In genomic region chr17:86905297-86906135, GRCm38 (mm10) we compare ENCODE assay signal across 9 mouse cellular contexts. TPM values are rescaled to one million over a fixed set of nuclear protein-coding genes. Genes with fewer than 3 reads are reported as not detected.
DNase-seq lines count a peak whose midpoint lies in the region; ATAC-seq and TF ChIP-seq lines count a peak whose summit lies in the region.
"Had no signal": no experiment of that assay in that cellular context is flagged by ENCODE, and none has a peak within 500 bp of the region (broad histone marks: within the 10 kb centered on the region; RNA-seq: fewer than 3 reads in every experiment).

No protein-coding gene starts in this region.

- H3K27me3 ChIP-seq in heart, embryonic 11.5 days (ENCODE audit: control insufficient read depth, insufficient read depth, low read length): no peaks in the 10 kb centered on the region
- H3K27me3 ChIP-seq in liver, adult 2 months (ENCODE audit: control insufficient read depth, insufficient read depth, low read length): no peaks in the 10 kb centered on the region
- H3K27me3 ChIP-seq in neural tube, embryonic 11.5 days (ENCODE audit: control insufficient read depth, insufficient read depth, low read length): no peaks in the 10 kb centered on the region

- H3K9me3 ChIP-seq in heart, embryonic 11.5 days (replicated peaks; ENCODE audit: control insufficient read depth, low read length): no peaks in the 10 kb centered on the region
- H3K9me3 ChIP-seq in neural tube, embryonic 11.5 days (ENCODE audit: control insufficient read depth, low read length): no peaks in the 10 kb centered on the region

- H3K79me2 ChIP-seq in liver, adult 2 months (ENCODE audit: control insufficient read depth, insufficient read depth, low read length): no peaks in the 10 kb centered on the region

- peak overlapping the region; percentile 43 for H3K27ac ChIP-seq in heart, embryonic 11.5 days (ENCODE audit: low read depth, low read length)
- H3K27ac ChIP-seq in liver, adult 2 months (replicated peaks; ENCODE audit: insufficient read depth, low read depth, low read length): peak overlapping the region; percentile 46
- 0 out of 2 replicates have a peak overlapping the region, but pooled peaks have one; percentile 14 for H3K27ac ChIP-seq in neural tube, embryonic 11.5 days (ENCODE audit: low read depth, low read length)

- peak overlapping the region; percentile 29 for H3K4me2 ChIP-seq in heart, embryonic 11.5 days
- peak overlapping the region; percentile 17; the same call in 1 of the 2 replicates for H3K4me2 ChIP-seq in neural tube, embryonic 11.5 days (ENCODE audit: low read depth)

- DNase-seq in gastrocnemius, adult 18-20 months (ENCODE audit: low spot score): peak; percentile 24
- DNase-seq in gastrocnemius, postnatal 36 days: no peak
- DNase-seq in embryo, embryonic 9.5 days (ENCODE audit: extremely low spot score): peak; percentile 61
- DNase-seq in kidney, adult 9 months: peak; percentile 19
- peak; percentile 73 for DNase-seq in liver, adult 2 months (ENCODE audit: extremely low read depth, low read depth, low spot score)
- peak; percentile 67 for DNase-seq in neural tube, embryonic 11.5 days (ENCODE audit: low spot score)

- peak; percentile 58 for TF ChIP-seq CTCF in liver, adult 2 months (IDR thresholded peaks at IDR 0.05; ENCODE audit: low read depth, low read length)

- H3K4me3 ChIP-seq in heart, embryonic 11.5 days (ENCODE audit: low read depth, low read length): no peak overlapping the region
- peak overlapping the region; percentile 3; the same call in 1 of the 2 replicates for H3K4me3 ChIP-seq in liver, adult 2 months (ENCODE audit: insufficient read depth, low read depth, low read length)
- H3K4me3 ChIP-seq in neural tube, embryonic 11.5 days (ENCODE audit: low read depth, low read length): no peak overlapping the region

- no peak for TF ChIP-seq POLR2A in liver, adult 2 months (IDR thresholded peaks at IDR 0.05; ENCODE audit: extremely low read depth, insufficient read depth, low read length)

- no peaks in the 10 kb centered on the region for H3K36me3 ChIP-seq in heart, embryonic 11.5 days (ENCODE audit: control insufficient read depth, insufficient read depth, low read length)
- H3K36me3 ChIP-seq in liver, adult 2 months (ENCODE audit: control insufficient read depth, insufficient read depth, low read length): no peaks in the 10 kb centered on the region
- H3K36me3 ChIP-seq in neural tube, embryonic 11.5 days (ENCODE audit: control insufficient read depth, insufficient read depth, low read length): no peaks in the 10 kb centered on the region

- H3K4me1 ChIP-seq in heart, embryonic 11.5 days (ENCODE audit: control insufficient read depth, insufficient read depth, low read length): peaks cover 23% of the 10 kb centered on the region
- peaks cover 12% of the 10 kb centered on the region; the same call in 1 of the 2 replicates for H3K4me1 ChIP-seq in liver, adult 2 months (ENCODE audit: control insufficient read depth, insufficient read depth, low read length)
- H3K4me1 ChIP-seq in neural tube, embryonic 11.5 days (ENCODE audit: control insufficient read depth, insufficient read depth, low read length): peaks cover 16% of the 10 kb centered on the region

- intact Hi-C loops in gastrocnemius, postnatal 36 days (cut with DNase I): loop anchor here (1.0 to 5.0 kb wide), 2 partner anchors 423 to 743 kb away; no protein-coding TSS in a partner anchor

- no peak; the same call in 1 of the 2 replicates for ATAC-seq in heart, embryonic 11.5 days (replicated peaks; ENCODE audit: insufficient number of reproducible peaks, low FRiP score, low TSS enrichment)
- ATAC-seq in neural tube, embryonic 11.5 days (ENCODE audit: insufficient read depth, low FRiP score, low TSS enrichment): peak; percentile 43
- no peak for ATAC-seq in megakaryocyte, adult 5-6 weeks (ENCODE audit: poor library complexity, severe bottlenecking)

- H3K9ac ChIP-seq in heart, embryonic 11.5 days (ENCODE audit: low read depth, low read length): no peak overlapping the region
- H3K9ac ChIP-seq in liver, adult 2 months (ENCODE audit: low read depth, low read length): peak overlapping the region; percentile 33; the same call in 1 of the 2 replicates
- no peak overlapping the region for H3K9ac ChIP-seq in neural tube, embryonic 11.5 days (ENCODE audit: low read length)

- WGBS in heart, embryonic 11.5 days (ENCODE audit: insufficient replicate concordance): 22% methylated on average over 19 of the region's 19 CpGs
- 9% methylated on average over 19 of the region's 19 CpGs for WGBS in liver, adult 2 months
- WGBS in neural tube, embryonic 11.5 days: 25% methylated on average over 19 of the region's 19 CpGs

RNA-seq across cellular contexts. Expression of gene Tmem247, which starts 11.6 kb away (rescaled TPM):
- total RNA-seq in gastrocnemius, adult 18-20 months (2021): not detected
- total RNA-seq in gastrocnemius, postnatal 36 days (2021): not detected
- not detected in 2 replicates for polyA plus RNA-seq in heart, embryonic 11.5 days (2014; fragmentation: Nextera tagmentation; extraction: Ambion mirVana)
- total RNA-seq in liver, adult 2 months (2014; rRNA removed): not detected in 2 replicates
- not detected in 2 replicates for polyA plus RNA-seq in liver, adult 2 months (2012; rRNA removed)
- not detected in 2 replicates for polyA plus RNA-seq in neural tube, embryonic 11.5 days (2014; fragmentation: Nextera tagmentation; extraction: Ambion mirVana)
- not detected in 2 replicates for total RNA-seq in megakaryocyte, adult 5-6 weeks (2015)
- total RNA-seq in megakaryocyte, adult 5-6 weeks (2017): not detected in 2 replicates
- polyA plus RNA-seq: large intestine, adult 2 months had no signal

RNA-seq across cellular contexts. Expression of gene Atp6v1e2, which starts 42.2 kb away (rescaled TPM):
- total RNA-seq in gastrocnemius, adult 18-20 months (2021): not detected
- not detected for total RNA-seq in gastrocnemius, postnatal 36 days (2021)
- polyA plus RNA-seq in heart, embryonic 11.5 days (2014; fragmentation: Nextera tagmentation; extraction: Ambion mirVana): not detected in 2 replicates
- total RNA-seq in liver, adult 2 months (2014; rRNA removed): not detected in 2 replicates
- polyA plus RNA-seq in liver, adult 2 months (2012; rRNA removed): not detected in 2 replicates
- polyA plus RNA-seq in neural tube, embryonic 11.5 days (2014; fragmentation: Nextera tagmentation; extraction: Ambion mirVana): not detected in 2 replicates
- not detected in 2 replicates for total RNA-seq in megakaryocyte, adult 5-6 weeks (2015)
- not detected in 2 replicates for total RNA-seq in megakaryocyte, adult 5-6 weeks (2017)
- polyA plus RNA-seq: large intestine, adult 2 months had no signal

RNA-seq across cellular contexts. Expression of gene Rhoq, which starts 57.4 kb away (rescaled TPM):
- 100 to 1,000 TPM; 163 to 166 TPM for total RNA-seq in gastrocnemius, adult 18-20 months (2021)
- 100 to 1,000 TPM; 197 to 202 TPM for total RNA-seq in gastrocnemius, postnatal 36 days (2021)
- 21.9 and 24.7 TPM in 2 replicates for polyA plus RNA-seq in heart, embryonic 11.5 days (2014; fragmentation: Nextera tagmentation; extraction: Ambion mirVana)
- total RNA-seq in liver, adult 2 months (2014; rRNA removed): 5.2 and 5.7 TPM in 2 replicates
- polyA plus RNA-seq in liver, adult 2 months (2012; rRNA removed): 3.2 and 4.1 TPM in 2 replicates
- 12.2 and 13.8 TPM in 2 replicates for polyA plus RNA-seq in neural tube, embryonic 11.5 days (2014; fragmentation: Nextera tagmentation; extraction: Ambion mirVana)
- 16.5 and 25.2 TPM in 2 replicates for total RNA-seq in megakaryocyte, adult 5-6 weeks (2015)
- total RNA-seq in megakaryocyte, adult 5-6 weeks (2017): 16.5 and 17.8 TPM in 2 replicates

Comparison
In these comparisons a context has a peak if more than half of its experiments do, and no peak if none do; other contexts are left out.
1. DNase-seq: peak in gastrocnemius, adult 18-20 months (single experiment), embryo, embryonic 9.5 days (single experiment), kidney, adult 9 months (single experiment), liver, adult 2 months (single experiment) and neural tube, embryonic 11.5 days (single experiment); none in gastrocnemius, postnatal 36 days (0 of 2).
2. RNA of gene Rhoq, which starts 57.4 kb away (total RNA-seq): 197 to 202 TPM in gastrocnemius, postnatal 36 days and 163 to 166 TPM in gastrocnemius, adult 18-20 months; 16.5 to 25.2 TPM in megakaryocyte, adult 5-6 weeks and 5.2 to 5.7 TPM in liver, adult 2 months; every median in the first group is over 4 times any median in the second.
3. Peak in every context shown above with its lines, with median percentiles within 50 percentile points of each other: H3K27ac ChIP-seq.